Mouse (Mus musculus) heart, postnatal 0 days (tissue): ENCODE measurements around the gene Nfib.

Experiments
- CTCF ChIP-seq: IDR thresholded peaks from 2 replicates; pipeline ENCODE4 v1.5.1; 2016; ENCODE audit warnings: antibody characterized with exemption, control low read depth, low read depth
- EP300 ChIP-seq: IDR thresholded peaks from 2 replicates; pipeline ENCODE4 v1.6.1; 2016; ENCODE audit warnings: antibody characterized with exemption, low read depth

- TF ChIP-seq CTCF = no peak
- no peak for TF ChIP-seq EP300
These were observed 201.0 kb downstream of the Nfib start for GRCm38 (mm10) chr4:82504284-82505120.
